Mouse (Mus musculus) stomach, postnatal 0 days (tissue): Measurements from ENCODE around the gene Rpl37a. TPM values are rescaled to one million over a fixed set of nuclear protein-coding genes. Genes with fewer than 3 reads are reported as not detected.

Experiments
- ATAC-seq: fragments of 200-750 bp; cut with Nextera tagmentation; 2 replicates; pipeline ENCODE4 v1.8.0; 2017; ENCODE audit not compliant: low FRiP score, low TSS enrichment
- DNase-seq: peaks from one replicate; pipeline ENCODE4 v3.0.0-alpha.2; 2016; ENCODE audit warnings: low spot score
- H3K27ac ChIP-seq: fragments of 300-500 bp; sonication (generic); replicated peaks from 2 replicates; pipeline ENCODE4 v1.5.1; 2014; ENCODE audit warnings: mild to moderate bottlenecking, control low read depth
- H3K27me3 ChIP-seq: fragments of 300-500 bp; sonication (generic); 2 replicates; pipeline ENCODE4 v1.6.1; 2014; ENCODE audit warnings: low read length; ENCODE audit not compliant: control insufficient read depth, insufficient read depth
- H3K36me3 ChIP-seq: fragments of 300-500 bp; sonication (generic); 2 replicates; pipeline ENCODE4 v1.6.1; 2014; ENCODE audit warnings: low read length, mixed read lengths; ENCODE audit not compliant: control insufficient read depth, insufficient read depth
- H3K4me1 ChIP-seq: fragments of 300-500 bp; sonication (generic); replicated peaks from 2 replicates; pipeline ENCODE4 v1.6.1; 2014; ENCODE audit warnings: antibody characterized with exemption; ENCODE audit not compliant: control insufficient read depth, insufficient read depth
- H3K4me2 ChIP-seq: fragments of 300-500 bp; sonication (generic); replicated peaks from 2 replicates; pipeline ENCODE4 v1.6.1; 2014; ENCODE audit warnings: low read depth, mild to moderate bottlenecking, control low read depth, moderate library complexity
- H3K4me3 ChIP-seq: fragments of 300-500 bp; sonication (generic); 2 replicates; pipeline ENCODE4 v1.5.1; 2014; ENCODE audit warnings: low read depth, low read length, control low read depth
- H3K9ac ChIP-seq: fragments of 300-500 bp; sonication (generic); 2 replicates; pipeline ENCODE4 v1.6.1; 2014; ENCODE audit warnings: mild to moderate bottlenecking, low read length, control low read depth, mixed read lengths
- H3K9me3 ChIP-seq: fragments of 300-500 bp; sonication (generic); 2 replicates; pipeline ENCODE4 v1.6.1; 2016; ENCODE audit warnings: low read length; ENCODE audit not compliant: control insufficient read depth
- CTCF ChIP-seq: IDR thresholded peaks from 2 replicates; pipeline ENCODE4 v1.5.1; 2016; ENCODE audit warnings: antibody characterized with exemption, low read depth, mild to moderate bottlenecking, moderate library complexity
- EP300 ChIP-seq: optimal IDR thresholded peaks from 2 replicates; pipeline ENCODE3; 2016; ENCODE audit warnings: antibody characterized with exemption
- WGBS: fragments of 180-500 bp; shearing (Covaris S2); extraction: QIAGEN DNeasy Blood & Tissue Kit; methylation state at CpG from one replicate; pipeline ENCODE4 v1.1.7; 2014; 5-methylcytosine and 5-hydroxymethylcytosine counted together
- polyA plus RNA-seq: library from polyadenylated mRNA; unstranded; fragments of >200 nt; fragmentation: Nextera tagmentation; extraction: Ambion mirVana; gene quantifications from 2 replicates; pipeline ENCODE4 v1.2.1, GENCODE M21; 2015

Gene Rpl37a
- polyA plus RNA-seq, 1 experiment from 2014 or later: 2,231 TPM

GRCm38 (mm10) chr1:72717540-72717939 lies 6.5 kb downstream of the Rpl37a start:
- H3K9me3 ChIP-seq: no peaks in the 10 kb centered on the region
- TF ChIP-seq EP300 (no peak), CTCF (no peak)
- H3K36me3 ChIP-seq: peaks cover 10% of the 10 kb centered on the region; the same call in 1 of the 2 replicates
- no peak overlapping the region for H3K4me2 ChIP-seq
- H3K4me1 ChIP-seq: 0 out of 2 replicates have a peak, but pooled peaks cover 3% of the 10 kb centered on the region
- H3K27ac ChIP-seq: no peak overlapping the region
- H3K27me3 ChIP-seq: no peaks in the 10 kb centered on the region
- ATAC-seq (no peak), DNase-seq (no peak)
- H3K4me3 ChIP-seq: no peak overlapping the region
- no peak overlapping the region for H3K9ac ChIP-seq
- 89% methylated on average over 7 of the region's 7 CpGs for WGBS

- DNase-seq (peak; percentile 79), ATAC-seq (peak; percentile 75)
- Histone ChIP-seq H3K4me2 (no peak overlapping the region), H3K4me1 (no peaks in the 10 kb centered on the region), H3K9ac (0 out of 2 replicates have a peak overlapping the region, but pooled peaks have one; percentile 32), H3K36me3 (peaks cover 6% of the 10 kb centered on the region; the same call in 1 of the 2 replicates), H3K27me3 (no peaks in the 10 kb centered on the region), H3K4me3 (no peak overlapping the region), H3K27ac (no peak overlapping the region), H3K9me3 (no peaks in the 10 kb centered on the region)
- 24% methylated on average over 5 of the region's 5 CpGs for WGBS
- TF ChIP-seq EP300 (no peak), CTCF (peak; percentile 90)
Observed at GRCm38 (mm10) chr1:72718846-72719245, 7.8 kb downstream of the Rpl37a start.

- DNase-seq (no peak), ATAC-seq (no peak)
- TF ChIP-seq CTCF (no peak), EP300 (no peak)
- no peak overlapping the region for H3K9ac ChIP-seq
- H3K9me3 ChIP-seq: no peaks in the 10 kb centered on the region
- no peaks in the 10 kb centered on the region; the same call in 1 of the 2 replicates for H3K36me3 ChIP-seq
- no peak overlapping the region for H3K4me3 ChIP-seq
- no peaks in the 10 kb centered on the region for H3K27me3 ChIP-seq
- H3K4me2 ChIP-seq: no peak overlapping the region
- H3K4me1 ChIP-seq: no peaks in the 10 kb centered on the region
- WGBS: 63% methylated on average over 6 of the region's 6 CpGs
- no peak overlapping the region for H3K27ac ChIP-seq
Observed at GRCm38 (mm10) chr1:72720115-72720725, 9.1 kb downstream of the Rpl37a start.

GRCm38 (mm10) chr1:72722646-72723045 lies 11.6 kb downstream of the Rpl37a start:
- Histone ChIP-seq H3K9ac (no peak overlapping the region), H3K9me3 (no peaks in the 10 kb centered on the region), H3K4me2 (no peak overlapping the region), H3K4me3 (no peak overlapping the region), H3K4me1 (no peaks in the 10 kb centered on the region), H3K27ac (no peak overlapping the region), H3K36me3 (no peaks in the 10 kb centered on the region; the same call in 1 of the 2 replicates), H3K27me3 (no peaks in the 10 kb centered on the region)
- TF ChIP-seq CTCF: no peak
- TF ChIP-seq EP300: no peak
- DNase-seq (no peak), ATAC-seq (no peak)
- 54% methylated on average over 8 of the region's 8 CpGs for WGBS

GRCm38 (mm10) chr1:72724354-72724753 lies 13.3 kb downstream of the Rpl37a start:
- Histone ChIP-seq H3K27ac (no peak overlapping the region), H3K4me1 (no peaks in the 10 kb centered on the region), H3K4me2 (no peak overlapping the region), H3K9ac (no peak overlapping the region), H3K36me3 (no peaks in the 10 kb centered on the region; the same call in 1 of the 2 replicates), H3K4me3 (no peak overlapping the region), H3K9me3 (no peaks in the 10 kb centered on the region), H3K27me3 (no peaks in the 10 kb centered on the region)
- no peak for ATAC-seq
- WGBS: 84% methylated on average over 2 of the region's 2 CpGs
- DNase-seq: no peak
- TF ChIP-seq EP300 (no peak), CTCF (no peak)

GRCm38 (mm10) chr1:72725941-72726340 lies 14.9 kb downstream of the Rpl37a start:
- no peak overlapping the region for H3K9ac ChIP-seq
- H3K4me1 ChIP-seq: no peaks in the 10 kb centered on the region
- no peaks in the 10 kb centered on the region for H3K27me3 ChIP-seq
- DNase-seq (no peak), ATAC-seq (no peak)
- no peak overlapping the region for H3K4me3 ChIP-seq
- no peak overlapping the region for H3K27ac ChIP-seq
- H3K4me2 ChIP-seq: no peak overlapping the region
- H3K36me3 ChIP-seq: no peaks in the 10 kb centered on the region; the same call in 1 of the 2 replicates
- H3K9me3 ChIP-seq: no peaks in the 10 kb centered on the region
- WGBS: 78% methylated on average over 11 of the region's 13 CpGs
- TF ChIP-seq CTCF (no peak), EP300 (no peak)
